Mouse (Mus musculus) kidney, embryonic 14.5 days (tissue): Measurements from ENCODE around the gene A4galt. TPM values are rescaled to one million over a fixed set of nuclear protein-coding genes. Genes with fewer than 3 reads are reported as not detected.

ENCODE experiments used
- ATAC-seq: fragments of 200-750 bp; cut with Nextera tagmentation; 2 replicates; pipeline ENCODE4 v1.8.0; 2017; ENCODE audit warnings: moderate number of reproducible peaks, mild to moderate bottlenecking, moderate TSS enrichment, moderate library complexity; ENCODE audit not compliant: low FRiP score, low TSS enrichment
- H3K27ac ChIP-seq: fragments of 300-500 bp; sonication (generic); 2 replicates; pipeline ENCODE4 v1.5.1; 2014; ENCODE audit warnings: low read depth, mild to moderate bottlenecking, low read length, moderate library complexity, mixed read lengths
- H3K27me3 ChIP-seq: fragments of 300-500 bp; sonication (generic); 2 replicates; pipeline ENCODE4 v1.6.1; 2014; ENCODE audit warnings: mild to moderate bottlenecking, low read length; ENCODE audit not compliant: control insufficient read depth, insufficient read depth
- H3K36me3 ChIP-seq: fragments of 300-500 bp; sonication (generic); 2 replicates; pipeline ENCODE4 v1.6.1; 2014; ENCODE audit warnings: low read length, mixed read lengths; ENCODE audit not compliant: control insufficient read depth, insufficient read depth
- H3K4me1 ChIP-seq: fragments of 300-500 bp; sonication (generic); 2 replicates; pipeline ENCODE4 v1.6.1; 2014; ENCODE audit warnings: low read length, mixed read lengths; ENCODE audit not compliant: control insufficient read depth, insufficient read depth
- H3K4me2 ChIP-seq: fragments of 300-500 bp; sonication (generic); replicated peaks from 2 replicates; pipeline ENCODE4 v1.6.1; 2014; ENCODE audit warnings: low read depth, mild to moderate bottlenecking, low read length
- H3K4me3 ChIP-seq: fragments of 300-500 bp; sonication (generic); 2 replicates; pipeline ENCODE4 v1.5.1; 2014; ENCODE audit warnings: mild to moderate bottlenecking, low read length
- H3K9ac ChIP-seq: fragments of 300-500 bp; sonication (generic); 2 replicates; pipeline ENCODE4 v1.6.1; 2014; ENCODE audit warnings: low read depth, mild to moderate bottlenecking, low read length, moderate library complexity
- H3K9me3 ChIP-seq: fragments of 300-500 bp; sonication (generic); 2 replicates; pipeline ENCODE4 v1.6.1; 2016; ENCODE audit warnings: low read length; ENCODE audit not compliant: control insufficient read depth
- WGBS: fragments of 180-500 bp; shearing (Covaris S2); extraction: QIAGEN DNeasy Blood & Tissue Kit; methylation state at CpG from one replicate; pipeline ENCODE4 v1.1.7; 2014; 5-methylcytosine and 5-hydroxymethylcytosine counted together
- polyA plus RNA-seq: library from polyadenylated mRNA; unstranded; fragments of >200 nt; fragmentation: Nextera tagmentation; extraction: Ambion mirVana; gene quantifications from 2 replicates; pipeline ENCODE4 v1.2.1, GENCODE M21; 2014

Gene A4galt
- 14.8 and 19.9 TPM in 2 replicates for polyA plus RNA-seq

GRCm38 (mm10) chr15:83251176-83252004 lies at the start of gene A4galt:
Gene A4galt (minus strand): TSS chr15:83251774.
- H3K27ac ChIP-seq, result peak within 1 kb of the TSS; percentile 42; the same call in 1 of the 2 replicates
- peak; percentile 66 for ATAC-seq

GRCm38 (mm10) chr15:83299916-83300582 lies 48.5 kb upstream of the A4galt start:
- peak overlapping the region; percentile 61 for H3K27ac ChIP-seq
- peaks cover 13% of the 10 kb centered on the region for H3K4me1 ChIP-seq
- peaks cover 4% of the 10 kb centered on the region; the same call in 1 of the 2 replicates for H3K36me3 ChIP-seq
- no peaks in the 10 kb centered on the region for H3K9me3 ChIP-seq
- ATAC-seq, result no peak
- no peak overlapping the region for H3K9ac ChIP-seq
- H3K4me2 ChIP-seq, result no peak overlapping the region
- 48% methylated on average over 10 of the region's 10 CpGs for WGBS
- H3K27me3 ChIP-seq, result no peaks in the 10 kb centered on the region
- H3K4me3 ChIP-seq, result no peak overlapping the region

More at GRCm38 (mm10) chr15:83251176-83252004, at the start of gene A4galt:
- 1% methylated on average over 64 of the region's 66 CpGs for WGBS
- Histone ChIP-seq H3K9ac (peak within 1 kb of the TSS; percentile 74), H3K36me3 (no peaks in the 10 kb centered on the region), H3K27me3 (peaks cover 26% of the 10 kb centered on the region), H3K4me2 (peak within 1 kb of the TSS; percentile 94), H3K4me1 (0 out of 2 replicates have a peak, but pooled peaks cover 3% of the 10 kb centered on the region), H3K4me3 (peak within 1 kb of the TSS; percentile 68), H3K9me3 (no peaks in the 10 kb centered on the region)

- Histone ChIP-seq H3K4me3 (no peak overlapping the region), H3K36me3 (peaks cover 4% of the 10 kb centered on the region; the same call in 1 of the 2 replicates), H3K9me3 (no peaks in the 10 kb centered on the region), H3K27me3 (no peaks in the 10 kb centered on the region), H3K4me2 (no peak overlapping the region), H3K9ac (no peak overlapping the region), H3K27ac (no peak overlapping the region), H3K4me1 (peaks cover 13% of the 10 kb centered on the region)
- no peak for ATAC-seq
- 91% methylated on average over 7 of the region's 7 CpGs for WGBS
Measured at GRCm38 (mm10) chr15:83299450-83299849, 47.9 kb upstream of the A4galt start.

GRCm38 (mm10) chr15:83298810-83299209 lies 47.2 kb upstream of the A4galt start:
- H3K27ac ChIP-seq, result no peak overlapping the region
- no peak for ATAC-seq
- H3K9ac ChIP-seq, result no peak overlapping the region
- H3K27me3 ChIP-seq, result no peaks in the 10 kb centered on the region
- H3K4me1 ChIP-seq, result peaks cover 13% of the 10 kb centered on the region
- H3K9me3 ChIP-seq, result no peaks in the 10 kb centered on the region
- H3K4me3 ChIP-seq, result no peak overlapping the region
- WGBS, result 90% methylated on average over 2 of the region's 2 CpGs
- no peak overlapping the region for H3K4me2 ChIP-seq
- peaks cover 4% of the 10 kb centered on the region; the same call in 1 of the 2 replicates for H3K36me3 ChIP-seq

- Histone ChIP-seq H3K27ac (no peak overlapping the region), H3K4me1 (peaks cover 17% of the 10 kb centered on the region), H3K36me3 (peaks cover 4% of the 10 kb centered on the region; the same call in 1 of the 2 replicates), H3K4me2 (no peak overlapping the region), H3K9ac (no peak overlapping the region), H3K4me3 (no peak overlapping the region), H3K9me3 (no peaks in the 10 kb centered on the region), H3K27me3 (no peaks in the 10 kb centered on the region)
- WGBS, result 88% methylated on average over 8 of the region's 8 CpGs
- no peak for ATAC-seq
Measured at GRCm38 (mm10) chr15:83298313-83298712, 46.7 kb upstream of the A4galt start.

GRCm38 (mm10) chr15:83296771-83297311 lies 45.3 kb upstream of the A4galt start:
- Histone ChIP-seq H3K4me2 (no peak overlapping the region), H3K9ac (no peak overlapping the region), H3K27me3 (no peaks in the 10 kb centered on the region), H3K4me3 (no peak overlapping the region), H3K36me3 (0 out of 2 replicates have a peak, but pooled peaks cover 4% of the 10 kb centered on the region), H3K9me3 (no peaks in the 10 kb centered on the region), H3K4me1 (peaks cover 30% of the 10 kb centered on the region), H3K27ac (no peak overlapping the region)
- 0 out of 2 replicates have a peak, but pooled peaks have one; percentile 2 for ATAC-seq
- 52% methylated on average over 7 of the region's 8 CpGs for WGBS

- Histone ChIP-seq H3K4me1 (peaks cover 30% of the 10 kb centered on the region), H3K4me3 (no peak overlapping the region), H3K9me3 (no peaks in the 10 kb centered on the region), H3K9ac (no peak overlapping the region), H3K27me3 (no peaks in the 10 kb centered on the region), H3K36me3 (0 out of 2 replicates have a peak, but pooled peaks cover 4% of the 10 kb centered on the region), H3K4me2 (no peak overlapping the region), H3K27ac (no peak overlapping the region)
- no peak for ATAC-seq
- WGBS, result 82% methylated on average over 4 of the region's 4 CpGs
Measured at GRCm38 (mm10) chr15:83296050-83296449, 44.5 kb upstream of the A4galt start.

GRCm38 (mm10) chr15:83294954-83295353 lies 43.4 kb upstream of the A4galt start:
- no peak overlapping the region for H3K4me2 ChIP-seq
- H3K36me3 ChIP-seq, result 0 out of 2 replicates have a peak, but pooled peaks cover 4% of the 10 kb centered on the region
- no peak overlapping the region for H3K9ac ChIP-seq
- H3K27ac ChIP-seq, result no peak overlapping the region
- peaks cover 24% of the 10 kb centered on the region for H3K4me1 ChIP-seq
- no peak overlapping the region for H3K4me3 ChIP-seq
- ATAC-seq, result no peak
- WGBS, result 85% methylated on average over 3 of the region's 3 CpGs
- H3K27me3 ChIP-seq, result no peaks in the 10 kb centered on the region
- no peaks in the 10 kb centered on the region for H3K9me3 ChIP-seq
